Mouse (Mus musculus) liver, embryonic 12.5 days (tissue): Measurements from ENCODE around the gene Lrrtm3. TPM values are rescaled to one million over a fixed set of nuclear protein-coding genes. Genes with fewer than 3 reads are reported as not detected.
A peak's percentile ranks its signal among the peaks of the same experiment; 100 is the strongest.

Experiments
- ATAC-seq: fragments of 200-750 bp; cut with Nextera tagmentation; 2 replicates; pipeline ENCODE4 v1.8.0; 2017; ENCODE audit warnings: moderate number of reproducible peaks, mild to moderate bottlenecking, moderate library complexity
- H3K27ac ChIP-seq: fragments of 300-500 bp; sonication (generic); 2 replicates; pipeline ENCODE4 v1.5.1; 2016; ENCODE audit warnings: mild to moderate bottlenecking
- H3K27me3 ChIP-seq: fragments of 300-500 bp; sonication (generic); replicated peaks from 2 replicates; pipeline ENCODE4 v1.6.1; 2016; ENCODE audit warnings: mild to moderate bottlenecking, moderate library complexity
- H3K36me3 ChIP-seq: fragments of 300-500 bp; sonication (generic); 2 replicates; pipeline ENCODE4 v1.6.1; 2016; ENCODE audit warnings: mild to moderate bottlenecking, moderate library complexity
- H3K4me1 ChIP-seq: fragments of 300-500 bp; sonication (generic); 2 replicates; pipeline ENCODE4 v1.6.1; 2016
- H3K4me2 ChIP-seq: fragments of 300-500 bp; sonication (generic); 2 replicates; pipeline ENCODE4 v1.6.1; 2016; ENCODE audit warnings: mild to moderate bottlenecking, moderate library complexity
- H3K4me3 ChIP-seq: fragments of 300-500 bp; sonication (generic); 2 replicates; pipeline ENCODE4 v1.5.1; 2016; ENCODE audit warnings: mild to moderate bottlenecking, moderate library complexity
- H3K9ac ChIP-seq: fragments of 300-500 bp; sonication (generic); 2 replicates; pipeline ENCODE4 v1.6.1; 2016; ENCODE audit warnings: mild to moderate bottlenecking, moderate library complexity
- H3K9me3 ChIP-seq: fragments of 300-500 bp; sonication (generic); replicated peaks from 2 replicates; pipeline ENCODE4 v1.6.1; 2016; ENCODE audit warnings: mild to moderate bottlenecking, moderate library complexity
- WGBS: fragments of 180-500 bp; shearing (Covaris S2); methylation state at CpG from one replicate; pipeline ENCODE4 v1.1.7; 2016; ENCODE audit not compliant: insufficient replicate concordance; 5-methylcytosine and 5-hydroxymethylcytosine counted together
- polyA plus RNA-seq: library from polyadenylated mRNA; unstranded; fragments of >200 nt; fragmentation: Nextera tagmentation; extraction: Ambion mirVana; gene quantifications from 2 replicates; pipeline ENCODE4 v1.2.1, GENCODE M21; 2016

The Lrrtm3 gene
- polyA plus RNA-seq, 1 experiment from 2014 or later, result 0.07 TPM

DNA sequence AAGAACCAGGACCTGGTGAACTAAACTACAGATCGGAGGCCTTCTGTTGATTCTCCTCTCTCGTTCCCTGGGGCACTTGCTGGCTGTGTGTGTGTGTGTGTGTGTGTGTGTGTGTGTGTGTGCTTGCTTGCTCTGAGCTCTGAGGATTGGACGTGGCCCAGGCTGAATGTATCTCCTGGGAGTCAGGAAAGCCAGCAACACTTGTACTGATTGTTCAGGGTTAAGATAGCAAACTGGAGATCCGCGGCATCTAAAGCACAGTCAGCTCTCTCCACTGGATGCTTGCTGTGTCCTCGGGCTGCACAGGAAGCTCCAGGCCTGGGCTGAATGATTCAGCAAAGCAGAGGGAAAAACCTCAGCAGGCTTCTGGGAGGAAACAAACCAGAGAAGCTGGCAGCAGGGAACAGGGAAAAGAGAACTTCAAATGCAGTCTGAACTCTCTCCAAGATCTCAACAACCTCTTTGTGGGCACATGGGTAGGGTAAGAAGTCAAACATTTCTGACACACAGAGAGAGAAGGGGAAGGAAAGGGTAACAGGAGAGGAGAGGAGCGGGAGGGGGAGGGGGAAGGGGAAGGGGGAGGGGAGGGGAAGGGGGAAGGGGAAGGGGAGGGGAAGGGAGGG is 135.7 kb downstream of the Lrrtm3 start:
- H3K9me3 ChIP-seq, result 0 out of 2 replicates have a peak, but pooled peaks cover 3% of the 10 kb centered on the region
- H3K4me3 ChIP-seq, result no peak overlapping the region
- H3K27me3 ChIP-seq, result no peaks in the 10 kb centered on the region
- no peak overlapping the region for H3K9ac ChIP-seq
- H3K27ac ChIP-seq, result no peak overlapping the region
- 26% methylated on average over 6 of the region's 7 CpGs for WGBS
- H3K4me2 ChIP-seq, result no peak overlapping the region
- H3K4me1 ChIP-seq, result no peaks in the 10 kb centered on the region
- ATAC-seq, result no peak
- no peaks in the 10 kb centered on the region for H3K36me3 ChIP-seq

DNA sequence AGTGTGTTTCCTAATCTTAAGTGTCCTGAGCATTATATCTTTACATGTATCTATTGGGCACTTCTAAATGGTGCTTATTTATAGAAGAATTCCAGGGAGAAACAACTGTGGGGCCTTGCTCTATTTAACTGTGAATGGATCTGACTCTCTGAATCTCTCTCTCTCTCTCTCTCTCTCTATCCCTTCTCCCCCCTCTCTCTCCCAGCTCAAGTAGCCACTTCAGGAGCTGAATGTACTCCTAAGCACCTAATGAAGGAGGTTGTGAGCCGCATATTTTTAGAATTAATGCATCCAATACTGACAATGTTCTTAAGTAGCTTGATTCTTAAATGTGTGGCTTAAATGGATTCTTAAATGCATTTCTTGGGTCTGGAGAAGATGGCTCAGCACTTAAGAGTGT is 138.6 kb downstream of the Lrrtm3 start:
- H3K27me3 ChIP-seq, result no peaks in the 10 kb centered on the region
- no peaks in the 10 kb centered on the region for H3K4me1 ChIP-seq
- H3K4me2 ChIP-seq, result no peak overlapping the region
- H3K36me3 ChIP-seq, result no peaks in the 10 kb centered on the region
- H3K27ac ChIP-seq, result no peak overlapping the region
- no peak for ATAC-seq
- no peak overlapping the region for H3K4me3 ChIP-seq
- 72% methylated on average over 1 of the region's 1 CpGs for WGBS
- H3K9me3 ChIP-seq, result 0 out of 2 replicates have a peak, but pooled peaks cover 3% of the 10 kb centered on the region
- H3K9ac ChIP-seq, result no peak overlapping the region

DNA sequence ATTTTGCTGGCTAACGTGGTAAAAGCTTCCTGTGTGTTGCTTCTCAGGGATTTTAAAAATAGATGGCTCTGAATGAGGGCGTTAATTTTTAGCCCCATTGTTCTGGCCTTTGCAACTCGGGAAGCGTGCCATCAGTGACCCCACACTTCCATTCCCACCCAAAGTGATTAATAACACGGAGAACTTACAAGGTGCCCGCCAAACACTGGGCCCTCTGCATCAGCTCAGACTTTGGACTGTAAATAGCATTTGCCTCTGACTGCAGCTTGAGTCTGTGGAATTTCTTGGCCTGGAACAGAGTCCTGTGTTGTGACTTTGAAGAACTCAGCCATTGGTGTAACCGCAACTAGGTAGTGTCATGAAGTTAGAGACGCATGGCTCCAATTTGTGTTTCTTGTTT is 139.2 kb downstream of the Lrrtm3 start:
- Histone ChIP-seq H3K4me1 (no peaks in the 10 kb centered on the region), H3K4me3 (no peak overlapping the region), H3K4me2 (no peak overlapping the region), H3K9ac (no peak overlapping the region), H3K27ac (no peak overlapping the region), H3K27me3 (no peaks in the 10 kb centered on the region), H3K36me3 (no peaks in the 10 kb centered on the region), H3K9me3 (peaks cover 5% of the 10 kb centered on the region; the same call in 1 of the 2 replicates)
- no peak for ATAC-seq
- WGBS, result 50% methylated on average over 8 of the region's 8 CpGs

DNA sequence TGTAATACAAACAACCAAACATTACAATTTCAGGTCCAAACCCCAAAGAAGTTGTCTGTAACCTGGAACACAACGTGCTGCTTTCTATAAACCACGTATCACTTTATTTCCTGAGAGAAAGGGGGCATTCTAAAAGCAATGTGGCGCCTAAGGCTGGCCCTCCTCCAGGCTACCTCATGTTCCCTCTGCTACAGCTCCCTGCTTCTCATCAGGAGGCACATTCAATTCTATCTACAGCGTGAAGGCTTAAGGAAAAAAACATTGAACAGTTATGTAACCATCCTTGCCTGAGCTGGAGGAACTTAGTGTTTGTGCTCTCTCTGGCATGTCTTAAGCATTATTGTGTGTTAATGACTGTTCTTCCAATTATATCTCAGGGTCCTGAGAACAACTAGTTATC is 142.8 kb downstream of the Lrrtm3 start:
- Histone ChIP-seq H3K4me2 (no peak overlapping the region), H3K4me3 (no peak overlapping the region), H3K27ac (no peak overlapping the region), H3K4me1 (no peaks in the 10 kb centered on the region), H3K9ac (no peak overlapping the region), H3K36me3 (no peaks in the 10 kb centered on the region), H3K9me3 (peaks cover 6% of the 10 kb centered on the region; the same call in 1 of the 2 replicates), H3K27me3 (no peaks in the 10 kb centered on the region)
- 55% methylated on average over 4 of the region's 4 CpGs for WGBS
- ATAC-seq, result no peak

DNA sequence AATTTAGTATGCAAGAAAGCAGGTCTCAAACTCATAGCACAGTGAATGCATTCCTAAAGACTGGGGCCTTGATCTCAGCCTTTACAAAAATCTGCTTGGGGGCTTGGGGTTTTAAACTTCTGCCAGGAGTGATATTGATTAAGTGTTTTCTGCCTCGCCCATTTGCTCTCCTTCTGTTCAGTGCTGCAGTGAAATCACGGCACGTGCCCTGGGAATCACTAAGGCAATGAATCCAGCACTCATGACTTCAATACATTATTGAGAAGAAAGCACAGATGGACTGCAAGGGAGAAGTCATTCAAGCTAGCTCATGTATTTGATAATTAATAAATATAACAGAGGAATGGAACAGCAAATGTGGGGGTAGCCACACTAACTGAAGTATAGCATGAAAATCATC is 144.5 kb downstream of the Lrrtm3 start:
- Histone ChIP-seq H3K27me3 (no peaks in the 10 kb centered on the region), H3K4me1 (no peaks in the 10 kb centered on the region), H3K9ac (no peak overlapping the region), H3K27ac (no peak overlapping the region), H3K4me3 (no peak overlapping the region), H3K36me3 (no peaks in the 10 kb centered on the region), H3K9me3 (peaks cover 3% of the 10 kb centered on the region; the same call in 1 of the 2 replicates), H3K4me2 (no peak overlapping the region)
- no peak for ATAC-seq
- WGBS, result 67% methylated on average over 3 of the region's 3 CpGs

DNA sequence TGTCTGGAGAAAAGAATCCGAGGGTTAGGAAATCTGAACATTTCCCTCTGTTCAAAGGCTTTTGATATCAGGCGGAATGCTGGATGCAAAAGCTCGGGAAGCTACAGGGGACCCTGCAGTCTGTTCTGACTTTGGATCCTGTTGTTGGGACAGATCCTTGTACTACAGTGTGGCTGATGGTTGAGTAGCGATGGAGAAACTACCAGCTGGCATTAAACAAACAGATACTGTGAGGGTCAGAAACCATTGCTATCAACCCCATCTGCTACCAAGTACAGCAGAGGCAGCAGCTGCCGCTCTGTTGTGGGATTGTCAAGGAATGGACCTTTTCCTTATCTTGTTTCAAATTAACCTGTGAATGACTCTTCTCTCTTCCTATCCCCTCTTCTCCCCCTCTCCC is 156.1 kb downstream of the Lrrtm3 start:
- Histone ChIP-seq H3K27ac (no peak overlapping the region), H3K9me3 (no peaks in the 10 kb centered on the region), H3K27me3 (no peaks in the 10 kb centered on the region), H3K4me3 (no peak overlapping the region), H3K4me2 (no peak overlapping the region), H3K36me3 (no peaks in the 10 kb centered on the region), H3K4me1 (no peaks in the 10 kb centered on the region), H3K9ac (no peak overlapping the region)
- no peak for ATAC-seq
- 50% methylated on average over 5 of the region's 5 CpGs for WGBS

DNA sequence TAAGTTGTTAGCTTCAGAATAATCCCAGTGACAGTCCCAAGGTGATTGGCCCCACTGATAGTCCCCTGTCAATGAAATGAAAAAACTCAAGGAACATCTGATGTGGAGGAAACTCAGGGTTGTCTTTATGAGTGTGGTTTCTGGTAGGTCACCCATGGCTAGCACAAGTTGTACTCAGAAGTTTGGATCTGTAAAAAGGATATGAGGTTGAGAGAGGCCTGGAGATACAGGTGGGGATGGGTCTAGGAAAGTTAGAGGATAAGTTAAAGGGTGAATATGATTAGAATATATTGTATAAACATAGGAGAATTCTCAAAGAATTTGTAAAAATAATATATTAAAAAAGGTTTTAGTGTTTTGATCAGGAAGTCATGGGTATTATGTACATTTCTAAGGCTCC is 162.7 kb downstream of the Lrrtm3 start, which contains the start of gene Gm10118:
Gene Gm10118, minus strand, starts transcription at position 101 of the 400 bp plus-strand sequence.
- Histone ChIP-seq H3K27ac (no peak within 1 kb of the TSS), H3K4me1 (no peaks in the 10 kb centered on the region), H3K4me2 (no peak within 1 kb of the TSS), H3K9ac (no peak within 1 kb of the TSS), H3K4me3 (no peak within 1 kb of the TSS), H3K9me3 (no peaks in the 10 kb centered on the region), H3K36me3 (no peaks in the 10 kb centered on the region), H3K27me3 (no peaks in the 10 kb centered on the region)
- no peak for ATAC-seq

DNA sequence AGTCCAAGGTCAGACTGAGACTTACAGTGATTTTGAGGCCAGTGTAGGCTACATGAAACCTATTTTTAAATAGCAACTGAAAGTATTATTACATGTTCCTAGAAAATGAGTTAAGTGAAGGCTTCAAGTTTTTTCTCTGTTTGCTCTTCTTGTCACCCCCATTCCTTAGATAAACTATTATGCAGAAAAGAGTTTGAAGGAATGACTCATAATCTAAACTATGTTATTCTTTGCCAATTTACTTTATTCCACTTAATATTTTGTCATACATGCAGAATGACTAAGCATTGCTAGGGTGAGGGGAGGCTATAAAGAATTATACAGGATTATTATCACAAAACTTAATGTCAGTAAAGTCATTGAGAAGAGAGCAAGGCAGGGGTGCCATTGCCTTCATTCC is 181.2 kb downstream of the Lrrtm3 start:
- Histone ChIP-seq H3K27me3 (no peaks in the 10 kb centered on the region), H3K9ac (no peak overlapping the region), H3K27ac (no peak overlapping the region), H3K9me3 (no peaks in the 10 kb centered on the region), H3K4me1 (no peaks in the 10 kb centered on the region), H3K36me3 (no peaks in the 10 kb centered on the region), H3K4me2 (no peak overlapping the region), H3K4me3 (no peak overlapping the region)
- ATAC-seq, result no peak

DNA sequence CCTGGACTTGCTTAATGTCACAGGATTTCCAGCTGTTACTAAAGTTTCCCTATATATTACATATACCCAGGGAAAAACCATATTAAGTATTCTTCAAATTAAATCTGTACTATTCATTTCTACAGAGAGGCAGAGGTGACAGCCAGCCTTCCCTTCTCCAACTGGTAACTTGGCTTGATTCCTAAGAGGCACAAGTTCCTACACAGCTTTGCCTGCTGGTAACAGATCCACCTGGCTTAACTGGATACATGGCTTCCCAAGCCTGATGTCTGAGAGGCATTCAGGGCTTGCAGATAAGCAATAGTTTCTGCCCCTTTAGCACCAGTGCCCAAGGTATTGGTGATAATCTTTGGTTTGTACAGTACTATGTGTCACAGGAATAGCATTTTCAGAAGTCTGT is 190.2 kb downstream of the Lrrtm3 start:
- Histone ChIP-seq H3K36me3 (no peaks in the 10 kb centered on the region), H3K4me2 (no peak overlapping the region), H3K4me1 (no peaks in the 10 kb centered on the region), H3K27ac (no peak overlapping the region), H3K9me3 (no peaks in the 10 kb centered on the region), H3K9ac (no peak overlapping the region), H3K4me3 (no peak overlapping the region), H3K27me3 (no peaks in the 10 kb centered on the region)
- ATAC-seq, result no peak

DNA sequence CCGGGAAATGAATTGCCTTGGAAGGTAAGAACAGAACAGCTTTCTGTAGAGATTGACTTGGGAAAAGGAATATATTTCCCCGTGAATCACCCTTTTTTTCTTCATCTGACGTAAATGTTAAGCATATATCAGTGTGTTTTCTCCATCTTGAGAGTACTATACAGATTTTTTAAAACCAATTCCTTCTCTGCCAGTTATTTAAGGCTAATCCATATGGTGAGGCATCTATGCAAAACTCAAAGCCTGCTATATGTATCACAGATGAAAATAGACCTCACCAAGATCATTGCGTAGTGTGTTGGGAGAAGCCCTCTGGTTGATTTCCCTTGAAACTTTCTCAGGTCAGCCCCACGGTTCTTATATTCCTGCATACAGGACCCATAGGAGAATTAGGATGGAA is 195.5 kb downstream of the Lrrtm3 start:
- WGBS, result 74% methylated on average over 5 of the region's 5 CpGs
- Histone ChIP-seq H3K36me3 (no peaks in the 10 kb centered on the region), H3K4me3 (no peak overlapping the region), H3K4me2 (no peak overlapping the region), H3K9me3 (no peaks in the 10 kb centered on the region), H3K9ac (no peak overlapping the region), H3K4me1 (no peaks in the 10 kb centered on the region), H3K27ac (no peak overlapping the region), H3K27me3 (no peaks in the 10 kb centered on the region)
- no peak for ATAC-seq

DNA sequence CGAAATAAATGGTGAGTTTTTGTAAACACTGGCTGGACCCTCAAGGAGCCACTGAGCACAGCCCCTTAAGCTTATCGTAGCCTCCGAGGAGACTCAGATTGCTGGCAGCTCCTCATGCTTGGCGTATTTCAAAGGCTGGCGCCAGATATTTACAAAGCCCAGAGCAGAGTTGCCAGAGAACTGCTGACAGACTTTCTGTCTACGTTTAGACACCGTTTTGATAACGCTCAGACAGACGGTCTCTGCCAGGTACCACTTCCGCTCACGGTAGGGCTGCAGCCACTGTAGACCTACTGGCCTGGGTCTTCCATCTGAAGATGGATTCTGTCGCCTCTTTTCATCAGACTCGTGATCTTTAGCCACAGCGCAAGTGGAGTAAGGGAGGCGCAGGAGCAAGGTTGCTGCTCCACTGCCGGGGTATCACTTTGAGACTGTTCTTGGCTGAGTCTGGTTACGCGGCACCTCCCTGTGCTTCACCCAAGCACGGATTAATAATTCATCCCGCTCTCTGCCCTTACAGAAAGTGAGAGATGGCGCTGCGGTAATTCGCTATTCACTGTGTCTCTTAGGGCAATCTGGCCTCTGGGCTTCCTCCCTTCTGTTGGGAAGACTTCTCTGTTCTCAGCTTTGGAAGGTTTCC is 203.5 kb downstream of the Lrrtm3 start:
- Histone ChIP-seq H3K9me3 (no peaks in the 10 kb centered on the region), H3K4me1 (no peaks in the 10 kb centered on the region), H3K27me3 (no peaks in the 10 kb centered on the region), H3K36me3 (no peaks in the 10 kb centered on the region), H3K27ac (no peak overlapping the region), H3K4me2 (0 out of 2 replicates have a peak overlapping the region, but pooled peaks have one; percentile 8), H3K9ac (no peak overlapping the region), H3K4me3 (no peak overlapping the region)
- no peak for ATAC-seq
- WGBS, result 62% methylated on average over 23 of the region's 23 CpGs

DNA sequence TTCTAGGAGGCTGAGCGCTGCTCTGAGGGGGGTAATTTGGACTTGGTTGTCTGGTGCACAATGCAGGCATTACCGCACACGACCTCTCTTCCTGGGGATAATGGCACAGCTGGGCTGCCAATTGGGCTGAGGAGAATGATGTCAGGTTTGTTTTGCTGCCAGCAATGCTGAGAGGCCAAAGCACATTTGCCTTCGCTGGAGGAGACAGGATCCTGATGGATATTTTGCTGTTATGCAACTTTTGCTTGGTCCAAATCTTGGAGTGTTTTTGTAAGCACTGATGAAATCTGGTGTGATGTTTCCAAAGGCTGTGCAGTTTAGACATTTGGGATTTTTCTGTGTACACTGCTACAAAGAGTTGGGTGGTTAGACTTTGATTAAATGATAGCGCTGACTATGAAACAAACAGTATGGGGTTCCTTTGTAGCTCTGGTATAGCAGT is 209.6 kb downstream of the Lrrtm3 start:
- ATAC-seq, result no peak
- Histone ChIP-seq H3K4me2 (no peak overlapping the region), H3K9me3 (no peaks in the 10 kb centered on the region), H3K36me3 (no peaks in the 10 kb centered on the region), H3K27ac (no peak overlapping the region), H3K9ac (no peak overlapping the region), H3K4me3 (no peak overlapping the region), H3K27me3 (no peaks in the 10 kb centered on the region), H3K4me1 (no peaks in the 10 kb centered on the region)
- 75% methylated on average over 5 of the region's 5 CpGs for WGBS
